Mouse (Mus musculus) cerebellum, adult 2 months (tissue): ENCODE measurements around the gene Ttc30b.

Source experiments
- CTCF ChIP-seq: fragments of 200-500 bp; IDR thresholded peaks from 2 replicates; pipeline ENCODE4 v1.5.1; 2011; ENCODE audit warnings: low read depth, mild to moderate bottlenecking, control low read depth, low read length, moderate library complexity, borderline replicate concordance; ENCODE audit not compliant: insufficient read depth
- POLR2A ChIP-seq: fragments of 200-500 bp; IDR thresholded peaks from 2 replicates; pipeline ENCODE4 v1.6.1; 2011; ENCODE audit warnings: low read length, control low read depth, borderline replicate concordance; ENCODE audit not compliant: insufficient read depth

DNA sequence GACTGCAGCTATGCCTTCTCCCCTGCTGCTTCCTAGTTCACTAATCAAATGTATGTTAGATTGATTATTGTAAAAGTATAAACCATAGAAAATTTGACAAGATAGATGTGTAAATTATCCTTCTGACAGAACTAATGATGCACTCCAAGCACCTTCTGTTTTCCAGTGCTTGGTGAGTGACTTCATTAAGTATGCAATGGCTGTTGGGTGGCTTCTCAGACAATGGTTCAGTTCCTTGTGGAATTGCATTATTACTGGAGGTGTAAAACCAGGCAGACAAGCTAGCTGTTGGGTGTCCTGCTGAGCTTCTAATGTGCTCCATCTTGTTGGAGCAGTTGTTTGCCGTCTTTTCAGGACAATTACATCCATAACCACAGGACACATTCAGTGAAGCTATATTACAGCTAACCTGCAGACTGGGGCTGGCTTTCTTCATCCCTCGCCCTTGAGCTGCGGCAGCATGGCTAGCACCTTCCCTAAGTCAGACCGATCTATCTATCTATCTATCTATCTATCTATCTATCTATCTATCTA is 14.5 kb downstream of the Ttc30b start:
- TF ChIP-seq CTCF (no peak), POLR2A (no peak)
